Mouse (Mus musculus): Measurements from ENCODE around the gene Aldh1l1. TPM values are rescaled to one million over a fixed set of nuclear protein-coding genes. Genes with fewer than 3 reads are reported as not detected.

The Aldh1l1 gene
- polyA plus RNA-seq, 1 experiment from 2014 or later = 6.5 TPM

GRCm38 (mm10) chr6:90567928-90568327 is 81.7 kb downstream of the Aldh1l1 start:
- H3K9ac ChIP-seq (ENCODE audit: low read depth, low read length) = no peak overlapping the region
- no peaks in the 10 kb centered on the region for H3K4me1 ChIP-seq (replicated peaks; ENCODE audit: control insufficient read depth, insufficient read depth, low read length)
- H3K4me3 ChIP-seq (ENCODE audit: low read depth, low read length) = no peak overlapping the region
- 71% methylated on average over 3 of the region's 3 CpGs for WGBS
- no peaks in the 10 kb centered on the region for H3K36me3 ChIP-seq (ENCODE audit: control insufficient read depth, insufficient read depth, low read length)
- ATAC-seq (replicated peaks; ENCODE audit: low FRiP score) = no peak
- no peak overlapping the region for H3K27ac ChIP-seq (ENCODE audit: low read depth, low read length)
- no peaks in the 10 kb centered on the region for H3K27me3 ChIP-seq (replicated peaks; ENCODE audit: control insufficient read depth, insufficient read depth, low read length)
- DNase-seq (ENCODE audit: low spot score) = no peak
- no peaks in the 10 kb centered on the region for H3K9me3 ChIP-seq (ENCODE audit: control insufficient read depth, low read length)
- no peak overlapping the region for H3K4me2 ChIP-seq

GRCm38 (mm10) chr6:90568721-90569120 is 82.5 kb downstream of the Aldh1l1 start:
- Histone ChIP-seq H3K27me3 (replicated peaks; ENCODE audit: control insufficient read depth, insufficient read depth, low read length) (no peaks in the 10 kb centered on the region), H3K27ac (ENCODE audit: low read depth, low read length) (no peak overlapping the region), H3K9ac (ENCODE audit: low read depth, low read length) (no peak overlapping the region), H3K9me3 (ENCODE audit: control insufficient read depth, low read length) (no peaks in the 10 kb centered on the region), H3K4me3 (ENCODE audit: low read depth, low read length) (no peak overlapping the region), H3K4me2 (no peak overlapping the region), H3K4me1 (replicated peaks; ENCODE audit: control insufficient read depth, insufficient read depth, low read length) (no peaks in the 10 kb centered on the region), H3K36me3 (ENCODE audit: control insufficient read depth, insufficient read depth, low read length) (no peaks in the 10 kb centered on the region)
- WGBS = 87% methylated on average over 4 of the region's 4 CpGs
- DNase-seq (ENCODE audit: low spot score) (no peak), ATAC-seq (replicated peaks; ENCODE audit: low FRiP score) (no peak)

- H3K4me2 ChIP-seq = no peak overlapping the region
- H3K4me3 ChIP-seq (ENCODE audit: low read depth, low read length) = no peak overlapping the region
- no peak for ATAC-seq (replicated peaks; ENCODE audit: low FRiP score)
- no peaks in the 10 kb centered on the region for H3K9me3 ChIP-seq (ENCODE audit: control insufficient read depth, low read length)
- DNase-seq (ENCODE audit: low spot score) = no peak
- no peak overlapping the region for H3K9ac ChIP-seq (ENCODE audit: low read depth, low read length)
- no peaks in the 10 kb centered on the region for H3K27me3 ChIP-seq (replicated peaks; ENCODE audit: control insufficient read depth, insufficient read depth, low read length)
- no peaks in the 10 kb centered on the region for H3K36me3 ChIP-seq (ENCODE audit: control insufficient read depth, insufficient read depth, low read length)
- H3K27ac ChIP-seq (ENCODE audit: low read depth, low read length) = no peak overlapping the region
- 45% methylated on average over 12 of the region's 12 CpGs for WGBS
- no peaks in the 10 kb centered on the region for H3K4me1 ChIP-seq (replicated peaks; ENCODE audit: control insufficient read depth, insufficient read depth, low read length)
Observed at GRCm38 (mm10) chr6:90569736-90570383, 83.6 kb downstream of the Aldh1l1 start.

GRCm38 (mm10) chr6:90570392-90570791 is 84.2 kb downstream of the Aldh1l1 start:
- Histone ChIP-seq H3K9ac (ENCODE audit: low read depth, low read length) (no peak overlapping the region), H3K4me2 (no peak overlapping the region), H3K27ac (ENCODE audit: low read depth, low read length) (no peak overlapping the region), H3K27me3 (replicated peaks; ENCODE audit: control insufficient read depth, insufficient read depth, low read length) (no peaks in the 10 kb centered on the region), H3K9me3 (ENCODE audit: control insufficient read depth, low read length) (no peaks in the 10 kb centered on the region), H3K4me3 (ENCODE audit: low read depth, low read length) (no peak overlapping the region), H3K4me1 (replicated peaks; ENCODE audit: control insufficient read depth, insufficient read depth, low read length) (no peaks in the 10 kb centered on the region), H3K36me3 (ENCODE audit: control insufficient read depth, insufficient read depth, low read length) (no peaks in the 10 kb centered on the region)
- no peak for DNase-seq (ENCODE audit: low spot score)
- 70% methylated on average over 8 of the region's 8 CpGs for WGBS
- ATAC-seq (replicated peaks; ENCODE audit: low FRiP score) = no peak

GRCm38 (mm10) chr6:90575261-90575715 is 89.1 kb downstream of the Aldh1l1 start:
- Histone ChIP-seq H3K9me3 (ENCODE audit: control insufficient read depth, low read length) (no peaks in the 10 kb centered on the region), H3K27me3 (replicated peaks; ENCODE audit: control insufficient read depth, insufficient read depth, low read length) (no peaks in the 10 kb centered on the region), H3K36me3 (ENCODE audit: control insufficient read depth, insufficient read depth, low read length) (no peaks in the 10 kb centered on the region), H3K4me2 (no peak overlapping the region), H3K4me1 (replicated peaks; ENCODE audit: control insufficient read depth, insufficient read depth, low read length) (no peaks in the 10 kb centered on the region), H3K4me3 (ENCODE audit: low read depth, low read length) (no peak overlapping the region), H3K27ac (ENCODE audit: low read depth, low read length) (no peak overlapping the region), H3K9ac (ENCODE audit: low read depth, low read length) (no peak overlapping the region)
- WGBS = 46% methylated on average over 3 of the region's 3 CpGs
- ATAC-seq (replicated peaks; ENCODE audit: low FRiP score) (peak; percentile 40), DNase-seq (ENCODE audit: low spot score) (peak; percentile 73)

- H3K27me3 ChIP-seq (replicated peaks; ENCODE audit: control insufficient read depth, insufficient read depth, low read length) = no peaks in the 10 kb centered on the region
- no peak overlapping the region for H3K27ac ChIP-seq (ENCODE audit: low read depth, low read length)
- no peak overlapping the region for H3K4me3 ChIP-seq (ENCODE audit: low read depth, low read length)
- H3K4me2 ChIP-seq = no peak overlapping the region
- no peak overlapping the region for H3K9ac ChIP-seq (ENCODE audit: low read depth, low read length)
- WGBS = 52% methylated on average over 3 of the region's 3 CpGs
- H3K9me3 ChIP-seq (ENCODE audit: control insufficient read depth, low read length) = no peaks in the 10 kb centered on the region
- DNase-seq (ENCODE audit: low spot score) (no peak), ATAC-seq (replicated peaks; ENCODE audit: low FRiP score) (peak; percentile 62)
- H3K36me3 ChIP-seq (ENCODE audit: control insufficient read depth, insufficient read depth, low read length) = no peaks in the 10 kb centered on the region
- no peaks in the 10 kb centered on the region for H3K4me1 ChIP-seq (replicated peaks; ENCODE audit: control insufficient read depth, insufficient read depth, low read length)
Observed at GRCm38 (mm10) chr6:90578174-90578573, 91.9 kb downstream of the Aldh1l1 start.

- H3K27me3 ChIP-seq (replicated peaks; ENCODE audit: control insufficient read depth, insufficient read depth, low read length) = no peaks in the 10 kb centered on the region
- H3K27ac ChIP-seq (ENCODE audit: low read depth, low read length) = no peak overlapping the region
- WGBS = 68% methylated on average over 2 of the region's 2 CpGs
- no peaks in the 10 kb centered on the region for H3K4me1 ChIP-seq (replicated peaks; ENCODE audit: control insufficient read depth, insufficient read depth, low read length)
- no peak overlapping the region for H3K9ac ChIP-seq (ENCODE audit: low read depth, low read length)
- no peak overlapping the region for H3K4me3 ChIP-seq (ENCODE audit: low read depth, low read length)
- no peak for ATAC-seq (replicated peaks; ENCODE audit: low FRiP score)
- H3K9me3 ChIP-seq (ENCODE audit: control insufficient read depth, low read length) = no peaks in the 10 kb centered on the region
- H3K4me2 ChIP-seq = no peak overlapping the region
- no peak for DNase-seq (ENCODE audit: low spot score)
- H3K36me3 ChIP-seq (ENCODE audit: control insufficient read depth, insufficient read depth, low read length) = no peaks in the 10 kb centered on the region
Observed at GRCm38 (mm10) chr6:90582331-90582730, 96.1 kb downstream of the Aldh1l1 start.

- Histone ChIP-seq H3K4me2 (no peak overlapping the region), H3K4me1 (replicated peaks; ENCODE audit: control insufficient read depth, insufficient read depth, low read length) (no peaks in the 10 kb centered on the region), H3K9ac (ENCODE audit: low read depth, low read length) (no peak overlapping the region), H3K4me3 (ENCODE audit: low read depth, low read length) (no peak overlapping the region), H3K27ac (ENCODE audit: low read depth, low read length) (no peak overlapping the region), H3K27me3 (replicated peaks; ENCODE audit: control insufficient read depth, insufficient read depth, low read length) (no peaks in the 10 kb centered on the region), H3K9me3 (ENCODE audit: control insufficient read depth, low read length) (no peaks in the 10 kb centered on the region), H3K36me3 (ENCODE audit: control insufficient read depth, insufficient read depth, low read length) (no peaks in the 10 kb centered on the region)
- WGBS = 60% methylated on average over 5 of the region's 5 CpGs
- ATAC-seq (replicated peaks; ENCODE audit: low FRiP score) (no peak), DNase-seq (ENCODE audit: low spot score) (no peak)
Observed at GRCm38 (mm10) chr6:90588113-90588512, 101.9 kb downstream of the Aldh1l1 start.

GRCm38 (mm10) chr6:90590707-90591106 is 104.5 kb downstream of the Aldh1l1 start:
- Histone ChIP-seq H3K4me1 (replicated peaks; ENCODE audit: control insufficient read depth, insufficient read depth, low read length) (no peaks in the 10 kb centered on the region), H3K27ac (ENCODE audit: low read depth, low read length) (no peak overlapping the region), H3K9me3 (ENCODE audit: control insufficient read depth, low read length) (no peaks in the 10 kb centered on the region), H3K36me3 (ENCODE audit: control insufficient read depth, insufficient read depth, low read length) (no peaks in the 10 kb centered on the region), H3K9ac (ENCODE audit: low read depth, low read length) (no peak overlapping the region), H3K4me3 (ENCODE audit: low read depth, low read length) (no peak overlapping the region), H3K4me2 (no peak overlapping the region), H3K27me3 (replicated peaks; ENCODE audit: control insufficient read depth, insufficient read depth, low read length) (no peaks in the 10 kb centered on the region)
- WGBS = 72% methylated on average over 1 of the region's 1 CpGs
- DNase-seq (ENCODE audit: low spot score) (no peak), ATAC-seq (replicated peaks; ENCODE audit: low FRiP score) (no peak)
